Mouse (Mus musculus) ES-E14 (cell line): ENCODE data around the gene Hesx1. TPM values are rescaled to one million over a fixed set of nuclear protein-coding genes. Genes with fewer than 3 reads are reported as not detected.

Experiments
- DNase-seq: peaks from one replicate; pipeline ENCODE4 v3.0.0-alpha.2; 2013; ENCODE audit warnings: low read depth, low spot score
- H3K27ac ChIP-seq: 2 replicates; pipeline ENCODE4 v1.5.1; 2012; ENCODE audit warnings: low read depth, mild to moderate bottlenecking, low read length, moderate library complexity, mixed read lengths; ENCODE audit not compliant: poor library complexity, insufficient read depth, severe bottlenecking
- H3K36me3 ChIP-seq: 2 replicates; pipeline ENCODE4 v1.6.1; 2012; ENCODE audit warnings: mild to moderate bottlenecking, low read length, moderate library complexity, mixed read lengths; ENCODE audit not compliant: control insufficient read depth, poor library complexity, insufficient read depth, severe bottlenecking
- H3K4me1 ChIP-seq, 2 experiments: fragments of 150-350 bp in 1 of 2; sonication (generic) in 1 of 2; 2 replicates each; pipeline ENCODE4 v1.6.1; 2012; ENCODE audit warnings: low read length in 2 of 2, mild to moderate bottlenecking in 1 of 2, mixed read lengths in 1 of 2; ENCODE audit not compliant: control insufficient read depth in 2 of 2, insufficient read depth in 2 of 2, poor library complexity in 1 of 2
- H3K4me3 ChIP-seq, 2 experiments: fragments of 150-350 bp in 1 of 2; sonication (generic) in 1 of 2; 2 replicates each; pipeline ENCODE4 v1.5.1; 2012; ENCODE audit warnings: low read length in 2 of 2, low read depth in 1 of 2, mild to moderate bottlenecking in 1 of 2, mixed read lengths in 1 of 2; ENCODE audit not compliant: insufficient read depth in 1 of 2, poor library complexity in 1 of 2, severe bottlenecking in 1 of 2
- H3K9ac ChIP-seq: 2 replicates; pipeline ENCODE4 v1.6.1; 2012; ENCODE audit warnings: low read depth, mild to moderate bottlenecking, low read length, mixed read lengths; ENCODE audit not compliant: poor library complexity, insufficient read depth, severe bottlenecking
- H3K9me3 ChIP-seq: fragments of 150-350 bp; sonication (generic); 2 replicates; pipeline ENCODE4 v1.6.1; 2012; ENCODE audit warnings: low read depth, mild to moderate bottlenecking, low read length; ENCODE audit not compliant: control insufficient read depth, insufficient read depth
- CHD2 ChIP-seq: IDR thresholded peaks from 2 replicates; pipeline ENCODE4 v1.6.1; 2014; ENCODE audit warnings: mild to moderate bottlenecking, low read depth, low read length, inconsistent platforms
- HCFC1 ChIP-seq: IDR thresholded peaks from 2 replicates; pipeline ENCODE4 v1.6.1; 2012; ENCODE audit warnings: low read length, inconsistent platforms, borderline replicate concordance; ENCODE audit not compliant: insufficient read depth
- MAFK ChIP-seq: IDR thresholded peaks from 2 replicates; pipeline ENCODE4 v1.6.1; 2014; ENCODE audit warnings: mild to moderate bottlenecking, low read depth, low read length, inconsistent platforms; ENCODE audit not compliant: insufficient read depth
- ZC3H11A ChIP-seq: IDR thresholded peaks from 2 replicates; pipeline ENCODE4 v1.6.1; 2012; ENCODE audit warnings: low read depth, mild to moderate bottlenecking, inconsistent platforms, low read length, borderline replicate concordance
- ZNF384 ChIP-seq: IDR thresholded peaks from 2 replicates; pipeline ENCODE4 v1.6.1; 2012; ENCODE audit warnings: low read depth, low read length, inconsistent platforms
- in situ Hi-C, 2 experiments: fragments of 600-800 bp; cut with MboI; formaldehyde crosslinking; loops; one replicate each; pipeline ENCODE4 v1.15.1; 2025; ENCODE audit warnings: low sequenced_read_pairs in 2 of 2, inconsistent platforms in 1 of 2; ENCODE audit not compliant: unreplicated experiment in 2 of 2
- total RNA-seq: library from RNA; depleted of rRNA; stranded (reverse); fragments of 300-350 nt; gene quantifications from 2 replicates; pipeline ENCODE4 v1.2.3, GENCODE M21; 2012

The Hesx1 gene
- total RNA-seq, 1 experiment: 0.31 TPM

GRCm38 (mm10) chr14:27029771-27030173 lies 35.6 kb downstream of the Hesx1 start:
- Histone ChIP-seq H3K4me3 (no peak overlapping the region), H3K36me3 (no peaks in the 10 kb centered on the region), H3K27ac (no peak overlapping the region), H3K9ac (no peak overlapping the region), H3K4me1 (peaks cover 0 to 3% of the 10 kb centered on the region in 2 experiments; a peak in 1 of 4 replicates), H3K9me3 (no peaks in the 10 kb centered on the region)
- no peak for DNase-seq
- in situ Hi-C loops: loop anchor here in 1 of 2 experiments (10.0 kb wide), 1 partner anchor 55 kb away; no protein-coding TSS in a partner anchor
- TF ChIP-seq ZNF384: no peak
- peak; percentile 60; the same call in 1 of the 2 replicates for TF ChIP-seq ZC3H11A

GRCm38 (mm10) chr14:27031142-27031541 lies 36.9 kb downstream of the Hesx1 start:
- in situ Hi-C loops: loop anchor here in 1 of 2 experiments (10.0 kb wide), 1 partner anchor 54 kb away; no protein-coding TSS in a partner anchor
- no peaks in the 10 kb centered on the region for H3K9me3 ChIP-seq
- H3K4me1 ChIP-seq: peaks cover 0 to 3% of the 10 kb centered on the region in 2 experiments; a peak in 1 of 4 replicates
- no peak overlapping the region for H3K27ac ChIP-seq
- H3K4me3 ChIP-seq: no peak overlapping the region
- no peak overlapping the region for H3K9ac ChIP-seq
- DNase-seq: peak; percentile 85
- TF ChIP-seq ZC3H11A (peak; percentile 68; the same call in 1 of the 2 replicates), ZNF384 (no peak)
- no peaks in the 10 kb centered on the region for H3K36me3 ChIP-seq

GRCm38 (mm10) chr14:27037513-27037912 lies 43.3 kb downstream of the Hesx1 start:
- H3K9me3 ChIP-seq: no peaks in the 10 kb centered on the region
- H3K9ac ChIP-seq: no peak overlapping the region
- peaks cover 0 to 14% of the 10 kb centered on the region in 2 experiments; a peak in 3 of 4 replicates for H3K4me1 ChIP-seq
- DNase-seq: no peak
- no peak overlapping the region for H3K4me3 ChIP-seq
- no peak for TF ChIP-seq MAFK
- TF ChIP-seq ZC3H11A: no peak
- TF ChIP-seq ZNF384: no peak
- no peak for TF ChIP-seq CHD2
- TF ChIP-seq HCFC1: no peak
- no peaks in the 10 kb centered on the region for H3K36me3 ChIP-seq
- in situ Hi-C loops: loop anchor here in 1 of 2 experiments (10.0 kb wide), 1 partner anchor 47 kb away; no protein-coding TSS in a partner anchor
- no peak overlapping the region; the same call in 1 of the 2 replicates for H3K27ac ChIP-seq

GRCm38 (mm10) chr14:27038783-27039182 lies 44.6 kb downstream of the Hesx1 start, which contains the start of gene Il17rd:
Gene Il17rd (plus strand): TSS chr14:27038941.
- peak; percentile 95 for DNase-seq
- Histone ChIP-seq H3K9me3 (no peaks in the 10 kb centered on the region), H3K9ac (peak within 1 kb of the TSS; percentile 76), H3K36me3 (no peaks in the 10 kb centered on the region), H3K4me1 (peaks cover 0 to 23% of the 10 kb centered on the region in 2 experiments; a peak in 3 of 4 replicates), H3K27ac (peak within 1 kb of the TSS; percentile 84), H3K4me3 (peak within 1 kb of the TSS; percentile 79 to 89)
- in situ Hi-C loops: loop anchor here in 1 of 2 experiments (10.0 kb wide), 1 partner anchor 46 kb away; no protein-coding TSS in a partner anchor
- TF ChIP-seq CHD2 (no peak), MAFK (no peak), ZC3H11A (no peak), HCFC1 (no peak), ZNF384 (peak; percentile 94)
